ENCODE assay signal across 24 mouse cellular contexts in the genomic region with DNA sequence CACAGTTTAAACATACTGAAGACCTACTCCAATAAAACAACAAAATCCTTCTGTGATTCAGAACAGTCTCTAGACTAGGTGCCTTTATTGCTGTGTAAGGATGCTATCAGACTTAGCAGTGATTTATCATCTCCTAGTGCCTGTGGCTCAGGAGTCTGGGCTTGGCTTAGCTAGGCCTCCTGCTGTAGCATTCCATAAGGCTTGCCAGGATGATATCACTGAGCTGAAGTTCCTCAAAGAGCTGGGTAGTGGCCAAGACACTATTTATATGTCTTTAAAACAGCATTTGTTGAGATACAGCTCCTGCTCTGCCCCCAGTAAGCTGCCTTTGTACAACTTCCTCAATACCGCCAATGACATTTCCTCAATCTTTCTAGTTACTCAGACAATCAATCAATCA.
A peak's percentile ranks its signal among the peaks of the same experiment; 100 is the strongest.
DNase-seq lines count a peak whose midpoint lies in the region; ATAC-seq and TF ChIP-seq lines count a peak whose summit lies in the region.
"Had no signal": no experiment of that assay in that cellular context is flagged by ENCODE, and none has a peak within 500 bp of the region (broad histone marks: within the 10 kb centered on the region; RNA-seq: fewer than 3 reads in every experiment).

No protein-coding gene starts in this region.

- H3K27me3 ChIP-seq in kidney, postnatal 0 days (ENCODE audit: insufficient read depth, low read length) = no peaks in the 10 kb centered on the region
- H3K27me3 ChIP-seq: CH12.LX; embryonic facial prominence, embryonic 15.5 days; hindbrain, embryonic 13.5 days; limb, embryonic 12.5 days; liver, embryonic 13.5 days; lung, embryonic 15.5 days had no signal

- H3K9me3 ChIP-seq in kidney, postnatal 0 days (replicated peaks; ENCODE audit: low read length) = no peaks in the 10 kb centered on the region
- H3K9me3 ChIP-seq: embryonic facial prominence, embryonic 15.5 days; hindbrain, embryonic 13.5 days; limb, embryonic 12.5 days; liver, embryonic 13.5 days; lung, embryonic 15.5 days; midbrain, embryonic 10.5 days had no signal

- DNase-seq in cerebellum, postnatal 14 days = peak; percentile 8 to 36
- DNase-seq in cerebellum, adult 18-20 months = no peak
- peak; percentile 31 for DNase-seq in gastrocnemius, adult 2 months
- DNase-seq in gastrocnemius, postnatal 14 days = no peak
- DNase-seq in kidney, postnatal 0 days (ENCODE audit: low spot score) = peak; percentile 1
- no peak for DNase-seq in kidney, adult 9 months
- peak; percentile 12 for DNase-seq in brain, embryonic 14.5 days (ENCODE audit: low read depth)
- DNase-seq in layer of hippocampus, adult 11-12 months (ENCODE audit: low spot score) = no peak
- DNase-seq: adrenal gland, postnatal 36 days; gastrocnemius, postnatal 25 days; kidney, adult 2 months; kidney, postnatal 36 days; layer of hippocampus, adult 9-11 months; liver, embryonic 13.5 days; thymus, postnatal 14 days had no signal

- 78% methylated on average over 1 of the region's 1 CpGs for WGBS in kidney, postnatal 0 days

- H3K4me2 ChIP-seq in kidney, postnatal 0 days (ENCODE audit: low read length) = no peak overlapping the region
- H3K4me2 ChIP-seq: embryonic facial prominence, embryonic 15.5 days; hindbrain, embryonic 13.5 days; limb, embryonic 12.5 days; liver, embryonic 13.5 days; lung, embryonic 15.5 days had no signal

- H3K9ac ChIP-seq in kidney, postnatal 0 days (ENCODE audit: low read depth, low read length) = no peak overlapping the region
- H3K9ac ChIP-seq: embryonic facial prominence, embryonic 15.5 days; hindbrain, embryonic 13.5 days; limb, embryonic 12.5 days; liver, embryonic 13.5 days; lung, embryonic 15.5 days had no signal

- H3K4me1 ChIP-seq in kidney, postnatal 0 days (replicated peaks; ENCODE audit: insufficient read depth, low read length) = no peaks in the 10 kb centered on the region
- H3K4me1 ChIP-seq: embryonic facial prominence, embryonic 15.5 days; hindbrain, embryonic 13.5 days; limb, embryonic 12.5 days; liver, embryonic 13.5 days; lung, embryonic 15.5 days; midbrain, embryonic 10.5 days had no signal

- H3K27ac ChIP-seq in gastrocnemius, adult 2 months = no peak overlapping the region
- no peak overlapping the region for H3K27ac ChIP-seq in kidney, postnatal 0 days
- H3K27ac ChIP-seq: embryonic facial prominence, embryonic 15.5 days; hindbrain, embryonic 13.5 days; limb, embryonic 12.5 days; liver, embryonic 13.5 days; lung, embryonic 15.5 days; macrophage; midbrain, embryonic 10.5 days had no signal

- no peak for ATAC-seq in kidney, postnatal 0 days (replicated peaks; ENCODE audit: low FRiP score, low read depth)
- ATAC-seq: forebrain, embryonic 16.5 days; inflammation-experienced regulatory T-cells, adult 6 months had no signal

- H3K36me3 ChIP-seq in kidney, postnatal 0 days (ENCODE audit: insufficient read depth, low read length) = no peaks in the 10 kb centered on the region
- H3K36me3 ChIP-seq: embryonic facial prominence, embryonic 15.5 days; hindbrain, embryonic 13.5 days; limb, embryonic 12.5 days; liver, embryonic 13.5 days; lung, embryonic 15.5 days; midbrain, embryonic 10.5 days had no signal

- intact Hi-C loops in gastrocnemius, adult 2 months (cut with DNase I) = no loop called here
- intact Hi-C loops in gastrocnemius, postnatal 14 days (cut with DNase I; ENCODE audit: low total_unique reads) = no loop called here

- TF ChIP-seq CTCF in gastrocnemius, adult 2 months (IDR thresholded peaks at IDR 0.05) = no peak
- TF ChIP-seq CTCF in kidney, postnatal 0 days (IDR thresholded peaks at IDR 0.05; ENCODE audit: low read depth) = no peak
- no peak for TF ChIP-seq CTCF in brain, embryonic 14.5 days (IDR thresholded peaks at IDR 0.05; ENCODE audit: borderline replicate concordance, extremely low read depth, insufficient read depth, insufficient read length)

- H3K4me3 ChIP-seq in gastrocnemius, adult 2 months = no peak overlapping the region
- H3K4me3 ChIP-seq in kidney, postnatal 0 days (replicated peaks; ENCODE audit: low read depth, low read length) = no peak overlapping the region
- H3K4me3 ChIP-seq: embryonic facial prominence, embryonic 15.5 days; hindbrain, embryonic 13.5 days; limb, embryonic 12.5 days; liver, embryonic 13.5 days; lung, embryonic 15.5 days; midbrain, embryonic 10.5 days had no signal

- no peak for TF ChIP-seq POLR2A in brain, embryonic 14.5 days (IDR thresholded peaks at IDR 0.05; ENCODE audit: borderline replicate concordance, extremely low read depth, insufficient read depth, insufficient read length, poor library complexity, severe bottlenecking)

Comparison
In these comparisons a context has a peak if more than half of its experiments do, and no peak if none do; other contexts are left out.
1. DNase-seq: peak in cerebellum, postnatal 14 days (2 of 2), gastrocnemius, adult 2 months (single experiment), kidney, postnatal 0 days (single experiment) and brain, embryonic 14.5 days (single experiment); none in cerebellum, adult 18-20 months (0 of 2), gastrocnemius, postnatal 14 days (single experiment), kidney, adult 9 months (single experiment) and layer of hippocampus, adult 11-12 months (single experiment).